Mouse (Mus musculus) intestine, embryonic 15.5 days (tissue): ENCODE results near the gene Mrpl14. TPM values are rescaled to one million over a fixed set of nuclear protein-coding genes. Genes with fewer than 3 reads are reported as not detected.

Experiments
- ATAC-seq: fragments of 200-750 bp; cut with Nextera tagmentation; 2 replicates; pipeline ENCODE4 v1.8.0; 2017; ENCODE audit warnings: moderate TSS enrichment, moderate library complexity
- H3K27ac ChIP-seq: fragments of 300-500 bp; sonication (generic); 2 replicates; pipeline ENCODE4 v1.5.1; 2015; ENCODE audit warnings: mild to moderate bottlenecking, inconsistent platforms
- H3K27me3 ChIP-seq: fragments of 300-500 bp; sonication (generic); replicated peaks from 2 replicates; pipeline ENCODE4 v1.6.1; 2015; ENCODE audit warnings: inconsistent platforms
- H3K36me3 ChIP-seq: fragments of 300-500 bp; sonication (generic); 2 replicates; pipeline ENCODE4 v1.6.1; 2015; ENCODE audit warnings: inconsistent platforms
- H3K4me1 ChIP-seq: fragments of 300-500 bp; sonication (generic); replicated peaks from 2 replicates; pipeline ENCODE4 v1.6.1; 2015; ENCODE audit warnings: inconsistent platforms
- H3K4me2 ChIP-seq: fragments of 300-500 bp; sonication (generic); replicated peaks from 2 replicates; pipeline ENCODE4 v1.6.1; 2015; ENCODE audit warnings: mild to moderate bottlenecking, inconsistent platforms
- H3K4me3 ChIP-seq: fragments of 300-500 bp; sonication (generic); replicated peaks from 2 replicates; pipeline ENCODE4 v1.5.1; 2015; ENCODE audit warnings: inconsistent platforms
- H3K9ac ChIP-seq: fragments of 300-500 bp; sonication (generic); 2 replicates; pipeline ENCODE4 v1.6.1; 2015; ENCODE audit warnings: inconsistent platforms
- H3K9me3 ChIP-seq: fragments of 300-500 bp; sonication (generic); 2 replicates; pipeline ENCODE4 v1.6.1; 2016; ENCODE audit warnings: inconsistent platforms
- WGBS: fragments of 180-500 bp; shearing (Covaris S2); methylation state at CpG from one replicate; pipeline ENCODE4 v1.1.7; 2015; 5-methylcytosine and 5-hydroxymethylcytosine counted together
- polyA plus RNA-seq: library from polyadenylated mRNA; unstranded; fragments of >200 nt; fragmentation: Nextera tagmentation; extraction: Ambion mirVana; gene quantifications from 2 replicates; pipeline ENCODE4 v1.2.1, GENCODE M21; 2015

Gene Mrpl14
- polyA plus RNA-seq, result 147 TPM in 2 replicates

DNA sequence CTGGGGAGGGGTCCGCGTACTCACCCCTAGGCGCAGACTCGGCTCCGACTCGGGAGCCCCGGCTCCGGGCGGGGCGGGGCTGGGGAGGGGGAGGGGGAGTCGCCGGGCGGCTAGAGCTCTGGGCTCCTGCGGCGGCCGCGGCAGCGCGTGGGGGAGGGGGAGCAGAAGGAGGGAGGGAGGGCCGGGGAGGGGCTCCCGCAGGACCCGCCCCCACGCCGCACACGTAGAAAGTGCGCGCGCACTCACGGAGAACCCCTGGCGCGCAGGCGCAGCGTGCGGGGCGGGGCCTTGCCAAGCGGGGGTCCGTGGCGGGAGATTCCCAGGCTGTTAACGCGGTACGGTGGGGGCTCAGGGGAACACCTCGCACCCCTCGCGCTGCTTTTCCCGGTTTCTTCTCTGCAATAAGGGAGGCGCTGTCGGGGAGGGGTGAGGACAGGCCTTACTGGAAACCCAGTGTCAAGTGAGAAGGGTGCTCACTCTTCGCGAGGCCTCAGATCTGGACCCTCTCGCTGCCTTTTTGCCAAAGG, at the start of gene Mrpl14:
Gene Mrpl14, plus strand, starts transcription at position 230 of the 527 bp plus-strand sequence.
- WGBS, result under 1% methylated on average over 45 of the region's 50 CpGs

DNA sequence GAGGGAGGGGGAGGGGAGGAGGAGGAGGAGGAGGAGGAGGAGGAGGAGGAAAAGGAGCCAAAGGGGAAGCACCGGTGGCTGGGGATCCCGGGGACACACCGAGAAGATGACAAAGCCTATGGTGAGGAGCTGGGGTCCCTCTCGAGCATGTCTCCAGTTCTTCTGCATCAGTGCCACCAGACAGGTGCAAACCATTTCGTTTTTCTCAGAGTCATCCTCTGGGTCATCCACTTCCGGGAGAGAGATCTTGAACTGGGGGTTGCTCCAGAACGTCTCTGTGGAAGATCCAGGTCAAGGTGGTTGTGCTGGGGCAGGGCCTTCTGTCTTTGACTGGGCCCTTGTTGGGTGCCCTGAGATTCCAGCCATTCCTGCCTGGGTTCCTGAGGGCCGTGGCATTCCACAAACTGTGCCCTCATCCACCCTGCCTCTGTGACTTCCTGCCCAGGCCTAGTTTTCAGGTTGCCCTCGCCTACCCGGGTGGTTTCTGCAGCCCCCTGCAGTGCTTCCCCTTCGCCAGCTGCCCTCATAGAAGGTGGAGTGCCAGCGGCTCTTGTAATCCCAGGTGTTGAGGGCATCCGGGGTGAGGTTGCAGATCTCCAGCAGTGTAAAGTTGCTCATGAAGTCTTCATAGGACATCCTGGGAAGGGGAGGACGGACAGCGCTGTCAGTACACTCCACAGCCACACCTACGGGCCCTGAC, 47.4 kb upstream of the Mrpl14 start:
- Histone ChIP-seq H3K4me3 (no peak overlapping the region), H3K9ac (no peak overlapping the region), H3K9me3 (no peaks in the 10 kb centered on the region), H3K27me3 (no peaks in the 10 kb centered on the region), H3K36me3 (no peaks in the 10 kb centered on the region), H3K4me1 (no peaks in the 10 kb centered on the region), H3K4me2 (no peak overlapping the region), H3K27ac (no peak overlapping the region)
- WGBS, result 74% methylated on average over 16 of the region's 16 CpGs
- ATAC-seq, result no peak

More for the DNA sequence above, at the start of gene Mrpl14:
- H3K4me2 ChIP-seq, result peak within 1 kb of the TSS; percentile 91
- H3K36me3 ChIP-seq, result no peaks in the 10 kb centered on the region
- peak; percentile 92 for ATAC-seq
- H3K27ac ChIP-seq, result peak within 1 kb of the TSS; percentile 79
- peaks cover 18% of the 10 kb centered on the region for H3K4me1 ChIP-seq
- H3K27me3 ChIP-seq, result no peaks in the 10 kb centered on the region
- peak within 1 kb of the TSS; percentile 87 for H3K9ac ChIP-seq
- H3K9me3 ChIP-seq, result no peaks in the 10 kb centered on the region
- peak within 1 kb of the TSS; percentile 92 for H3K4me3 ChIP-seq

DNA sequence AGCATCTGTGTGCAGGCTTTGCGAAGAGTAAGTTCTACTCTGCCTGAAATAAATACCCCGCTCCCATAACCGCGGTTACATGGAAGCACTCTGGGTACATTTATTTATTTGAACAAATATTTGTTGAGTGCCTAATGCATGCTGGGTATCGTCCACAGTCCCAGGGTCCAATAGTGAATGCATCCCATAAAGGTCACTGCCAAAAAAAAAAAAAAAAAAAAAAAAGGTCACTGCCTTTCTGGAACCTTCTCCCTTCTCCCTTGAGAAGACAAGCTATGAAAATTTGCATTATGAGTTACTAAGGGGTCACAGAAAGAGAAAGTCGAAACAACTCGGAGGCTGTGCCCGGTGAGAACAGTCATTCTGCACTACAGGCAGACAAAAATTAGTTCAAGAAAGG, 44.1 kb upstream of the Mrpl14 start:
- Histone ChIP-seq H3K9ac (no peak overlapping the region), H3K27me3 (no peaks in the 10 kb centered on the region), H3K4me3 (no peak overlapping the region), H3K4me1 (no peaks in the 10 kb centered on the region), H3K4me2 (no peak overlapping the region), H3K27ac (no peak overlapping the region), H3K9me3 (no peaks in the 10 kb centered on the region), H3K36me3 (no peaks in the 10 kb centered on the region)
- ATAC-seq, result no peak
- 88% methylated on average over 8 of the region's 8 CpGs for WGBS

DNA sequence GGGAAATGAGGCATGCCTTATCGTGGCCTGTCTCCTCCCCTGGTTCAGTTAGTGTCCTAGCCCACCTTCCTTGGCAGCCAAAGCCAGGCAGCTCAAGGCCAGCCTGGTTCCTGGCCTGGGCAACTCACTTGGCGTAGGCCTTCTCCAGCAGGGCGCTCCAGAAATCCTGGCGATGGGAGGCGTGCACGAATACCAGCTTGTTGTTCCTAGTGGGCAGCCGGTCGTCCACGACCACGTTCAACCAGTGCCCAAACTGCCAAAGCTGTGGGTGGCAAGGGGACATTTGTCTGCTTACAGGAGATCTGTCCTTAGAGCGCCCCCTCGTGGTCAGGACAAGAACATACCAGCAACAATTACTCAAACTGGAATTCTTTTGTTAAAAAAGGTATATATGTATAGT, 43.4 kb upstream of the Mrpl14 start:
- Histone ChIP-seq H3K4me2 (no peak overlapping the region), H3K4me1 (no peaks in the 10 kb centered on the region), H3K36me3 (no peaks in the 10 kb centered on the region), H3K9me3 (no peaks in the 10 kb centered on the region), H3K27me3 (no peaks in the 10 kb centered on the region), H3K27ac (no peak overlapping the region), H3K4me3 (no peak overlapping the region), H3K9ac (no peak overlapping the region)
- ATAC-seq, result no peak
- 26% methylated on average over 12 of the region's 12 CpGs for WGBS

DNA sequence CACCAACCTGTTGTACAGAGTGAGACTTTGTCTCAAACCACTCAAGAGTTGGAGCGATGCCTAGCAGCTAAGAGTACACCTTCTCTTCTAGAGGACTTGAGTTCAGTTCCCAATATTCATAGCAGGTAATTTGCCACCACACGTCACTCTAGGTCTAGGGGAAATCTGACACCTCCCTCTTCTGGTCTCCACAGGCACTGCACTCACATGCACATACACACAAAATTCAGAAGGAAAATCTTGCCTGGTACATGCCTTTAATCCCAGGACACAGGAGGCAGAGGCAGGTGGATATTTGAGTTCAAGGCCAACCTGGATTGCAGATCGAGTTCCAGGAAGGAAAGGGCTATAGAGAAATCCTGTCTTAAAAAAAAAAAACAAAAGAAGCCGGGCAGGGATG, 41.9 kb upstream of the Mrpl14 start:
- no peak for ATAC-seq
- 92% methylated on average over 4 of the region's 4 CpGs for WGBS
- Histone ChIP-seq H3K36me3 (no peaks in the 10 kb centered on the region), H3K27ac (no peak overlapping the region), H3K9ac (no peak overlapping the region), H3K4me2 (no peak overlapping the region), H3K4me1 (no peaks in the 10 kb centered on the region), H3K4me3 (no peak overlapping the region), H3K9me3 (no peaks in the 10 kb centered on the region), H3K27me3 (no peaks in the 10 kb centered on the region)

DNA sequence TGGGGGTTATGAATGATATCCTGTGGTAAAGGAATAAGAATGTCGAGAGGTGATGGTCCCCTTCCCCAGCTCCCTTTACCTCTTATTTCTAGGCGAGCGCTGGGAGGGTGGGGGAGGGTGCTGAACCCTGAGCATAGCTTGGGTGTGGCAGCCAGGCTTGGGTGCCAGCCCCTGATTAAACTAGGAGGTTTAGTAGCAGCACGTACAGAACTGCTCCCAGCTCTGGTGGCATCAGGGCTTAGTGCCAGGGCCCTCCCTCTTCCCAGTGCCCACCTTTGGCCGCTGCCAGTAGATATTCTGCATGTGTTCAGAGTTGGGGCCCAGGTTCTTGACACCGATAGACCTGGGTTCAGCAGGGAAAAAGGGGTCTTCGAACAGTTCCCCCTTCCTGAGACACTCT, 32.9 kb upstream of the Mrpl14 start:
- Histone ChIP-seq H3K27ac (no peak overlapping the region), H3K27me3 (no peaks in the 10 kb centered on the region), H3K4me1 (no peaks in the 10 kb centered on the region), H3K4me2 (no peak overlapping the region), H3K36me3 (no peaks in the 10 kb centered on the region), H3K4me3 (no peak overlapping the region), H3K9ac (no peak overlapping the region), H3K9me3 (no peaks in the 10 kb centered on the region)
- 67% methylated on average over 7 of the region's 7 CpGs for WGBS
- no peak for ATAC-seq

DNA sequence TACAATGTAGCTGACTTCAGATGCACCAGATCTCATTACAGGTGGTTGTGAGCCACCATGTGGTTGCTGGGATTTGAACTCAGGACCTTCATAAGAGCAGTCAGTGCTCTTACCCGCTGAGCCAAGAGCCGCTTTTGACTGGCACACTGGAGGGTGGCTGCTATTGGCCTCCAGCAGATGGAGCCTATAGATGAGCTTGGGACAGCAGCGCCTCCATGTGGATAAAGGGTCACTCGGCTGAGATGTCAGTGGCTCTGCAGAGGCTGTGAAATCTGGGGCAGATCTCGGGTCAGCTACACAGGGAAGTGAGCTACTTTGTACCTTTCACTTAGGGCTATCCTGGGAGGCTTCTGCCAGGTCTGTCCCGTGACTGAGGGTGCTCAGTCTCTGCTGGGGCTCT, 30.3 kb upstream of the Mrpl14 start:
- WGBS, result 24% methylated on average over 6 of the region's 6 CpGs
- Histone ChIP-seq H3K4me2 (no peak overlapping the region), H3K36me3 (no peaks in the 10 kb centered on the region), H3K27me3 (no peaks in the 10 kb centered on the region), H3K9me3 (no peaks in the 10 kb centered on the region), H3K4me3 (no peak overlapping the region), H3K27ac (no peak overlapping the region), H3K4me1 (no peaks in the 10 kb centered on the region), H3K9ac (no peak overlapping the region)
- no peak; the same call in 1 of the 2 replicates for ATAC-seq

DNA sequence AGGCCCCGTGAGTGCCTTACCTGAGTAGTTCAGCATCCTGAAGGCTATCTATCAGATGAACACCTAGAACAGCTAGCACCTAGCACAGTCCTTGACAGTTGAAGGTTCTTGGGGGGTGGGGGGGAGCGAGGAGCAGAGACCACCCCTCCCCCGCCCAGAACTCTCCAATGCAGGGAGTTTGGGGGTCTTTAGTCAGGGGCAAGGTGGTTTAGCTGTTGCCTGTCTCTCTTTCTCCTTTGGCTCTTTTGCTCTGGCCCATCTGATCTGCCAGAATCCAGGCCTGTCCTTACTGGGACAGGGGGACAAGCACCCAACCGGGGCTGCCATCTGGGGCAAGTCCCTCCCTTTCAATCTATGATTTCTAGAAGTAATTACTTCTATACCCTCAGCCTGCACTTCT, 26.9 kb upstream of the Mrpl14 start, which contains the start of gene Capn11:
Gene Capn11, minus strand, starts transcription at position 101 of the 400 bp plus-strand sequence.
- no peak within 1 kb of the TSS for H3K9ac ChIP-seq
- WGBS, result 82% methylated on average over 4 of the region's 4 CpGs
- no peaks in the 10 kb centered on the region for H3K9me3 ChIP-seq
- no peak for ATAC-seq
- no peak within 1 kb of the TSS for H3K4me3 ChIP-seq
- no peaks in the 10 kb centered on the region for H3K27me3 ChIP-seq
- H3K4me2 ChIP-seq, result no peak within 1 kb of the TSS
- no peak within 1 kb of the TSS for H3K27ac ChIP-seq
- peaks cover 3% of the 10 kb centered on the region; the same call in 1 of the 2 replicates for H3K4me1 ChIP-seq
- H3K36me3 ChIP-seq, result 0 out of 2 replicates have a peak, but pooled peaks cover 5% of the 10 kb centered on the region

DNA sequence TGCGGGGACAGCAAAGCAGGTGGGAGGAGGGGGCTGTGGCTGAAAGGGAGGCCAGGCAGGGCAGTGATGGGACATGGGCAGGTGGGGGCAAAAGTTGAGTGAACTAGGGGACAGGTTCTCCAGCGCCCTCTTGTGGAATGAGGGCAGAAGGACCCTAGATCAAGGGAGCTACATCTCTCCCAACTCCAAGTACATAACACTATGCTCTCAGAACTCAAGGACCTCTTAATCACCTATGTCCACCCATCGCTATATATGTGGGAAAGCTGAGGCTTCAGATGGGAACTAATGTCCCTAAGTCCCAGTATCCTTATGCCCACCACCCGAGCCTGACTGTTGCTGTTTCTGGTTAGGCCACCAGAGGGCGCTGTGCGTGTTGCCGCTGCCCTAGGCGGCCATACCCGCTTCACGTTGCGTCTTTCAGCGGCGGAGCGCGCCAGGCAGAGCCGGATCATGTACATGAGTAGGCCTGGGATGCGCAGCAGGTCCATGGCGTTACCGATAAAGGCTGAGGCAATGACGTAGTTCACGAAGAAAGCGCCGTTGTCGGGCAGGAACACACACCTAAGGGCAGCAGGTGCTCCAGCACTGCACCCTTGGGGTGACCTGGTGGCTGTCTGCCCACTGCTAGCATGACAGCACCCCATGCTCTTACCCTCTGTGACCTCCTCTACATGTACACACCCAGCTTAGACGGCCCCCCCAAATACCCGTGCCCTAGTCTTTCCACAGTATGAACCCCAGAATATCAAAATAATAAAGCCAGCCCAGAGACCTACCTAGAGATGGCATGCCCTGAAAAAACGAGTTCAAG, 22.8 kb upstream of the Mrpl14 start:
- ATAC-seq, result peak; percentile 57
- no peak overlapping the region for H3K27ac ChIP-seq
- no peak overlapping the region for H3K4me3 ChIP-seq
- peaks cover 5% of the 10 kb centered on the region; the same call in 1 of the 2 replicates for H3K4me1 ChIP-seq
- H3K36me3 ChIP-seq, result peaks cover 10% of the 10 kb centered on the region; the same call in 1 of the 2 replicates
- no peaks in the 10 kb centered on the region for H3K27me3 ChIP-seq
- H3K9ac ChIP-seq, result no peak overlapping the region
- 29% methylated on average over 27 of the region's 27 CpGs for WGBS
- H3K9me3 ChIP-seq, result no peaks in the 10 kb centered on the region
- H3K4me2 ChIP-seq, result peak overlapping the region; percentile 34; the same call in 1 of the 2 replicates

DNA sequence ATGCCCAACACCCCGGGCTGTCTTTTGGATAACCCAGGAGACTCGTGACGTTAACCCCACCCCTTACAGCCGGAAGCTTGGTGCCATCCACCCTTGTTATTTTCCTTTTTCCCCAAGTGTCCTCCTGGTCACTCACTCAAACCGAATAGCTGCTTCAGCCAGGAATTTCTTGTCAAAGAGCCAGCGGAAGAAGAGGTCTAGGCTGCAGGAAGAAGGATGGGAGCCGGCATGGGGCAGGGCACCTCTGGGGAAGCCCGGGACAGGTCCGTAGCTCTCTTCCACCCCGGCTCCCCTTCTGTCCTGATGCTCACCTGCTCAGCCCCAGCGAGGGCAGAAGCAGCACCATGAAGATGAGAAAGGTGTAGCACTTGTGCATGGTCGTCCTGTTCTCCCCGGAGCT, 21.5 kb upstream of the Mrpl14 start:
- Histone ChIP-seq H3K4me1 (peaks cover 5% of the 10 kb centered on the region; the same call in 1 of the 2 replicates), H3K9me3 (no peaks in the 10 kb centered on the region), H3K4me2 (no peak overlapping the region), H3K27ac (no peak overlapping the region), H3K36me3 (peaks cover 10% of the 10 kb centered on the region; the same call in 1 of the 2 replicates), H3K27me3 (no peaks in the 10 kb centered on the region), H3K4me3 (no peak overlapping the region), H3K9ac (no peak overlapping the region)
- WGBS, result 89% methylated on average over 13 of the region's 13 CpGs
- no peak for ATAC-seq

DNA sequence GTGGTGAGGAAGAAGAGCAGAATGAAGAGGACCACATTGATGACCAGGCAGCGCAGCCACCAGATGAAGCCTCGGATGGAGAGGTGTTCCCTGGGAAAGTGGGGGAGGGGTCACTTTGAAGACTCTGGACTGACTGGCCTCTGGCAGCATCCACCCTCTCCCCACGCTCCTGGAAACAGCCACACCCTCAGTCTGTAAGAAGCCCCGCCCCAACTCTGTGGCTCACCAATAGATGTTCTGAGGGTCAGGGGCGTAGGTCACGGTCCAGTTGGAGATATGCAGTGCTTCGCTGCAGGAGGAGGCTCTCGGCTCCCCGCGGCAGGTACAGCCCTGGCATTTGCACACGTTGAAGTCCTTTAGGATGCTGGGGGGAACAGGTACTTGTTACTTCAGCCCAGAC, 20.0 kb upstream of the Mrpl14 start:
- no peak overlapping the region for H3K27ac ChIP-seq
- peaks cover 5% of the 10 kb centered on the region; the same call in 1 of the 2 replicates for H3K4me1 ChIP-seq
- no peaks in the 10 kb centered on the region for H3K27me3 ChIP-seq
- 69% methylated on average over 11 of the region's 11 CpGs for WGBS
- H3K9me3 ChIP-seq, result no peaks in the 10 kb centered on the region
- no peak overlapping the region for H3K4me3 ChIP-seq
- ATAC-seq, result peak; percentile 39
- H3K36me3 ChIP-seq, result peaks cover 14% of the 10 kb centered on the region
- H3K9ac ChIP-seq, result no peak overlapping the region
- no peak overlapping the region for H3K4me2 ChIP-seq

DNA sequence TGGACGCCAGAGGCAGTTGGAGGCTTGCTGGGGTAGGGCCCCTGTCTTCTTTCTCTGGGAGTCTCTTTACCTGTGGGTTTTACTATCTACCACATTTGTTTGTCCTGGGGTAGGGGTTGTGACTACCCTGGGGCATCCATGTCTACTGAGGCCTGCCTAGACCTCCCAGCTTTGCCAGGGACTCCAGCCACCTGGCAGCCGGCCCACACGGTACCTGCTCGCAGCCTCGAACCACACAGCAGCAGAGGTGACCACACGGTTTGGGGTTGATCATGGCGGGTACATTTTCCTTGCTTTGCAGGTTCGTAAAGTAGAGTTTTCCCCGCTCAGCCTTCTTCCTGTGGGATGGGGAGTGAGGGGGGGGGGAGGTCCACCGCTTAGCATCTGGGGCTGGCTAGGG, 18.6 kb upstream of the Mrpl14 start:
- H3K4me3 ChIP-seq, result no peak overlapping the region
- H3K27me3 ChIP-seq, result no peaks in the 10 kb centered on the region
- no peak overlapping the region for H3K27ac ChIP-seq
- no peak overlapping the region for H3K9ac ChIP-seq
- ATAC-seq, result no peak
- peaks cover 12% of the 10 kb centered on the region for H3K36me3 ChIP-seq
- WGBS, result 89% methylated on average over 9 of the region's 10 CpGs
- no peak overlapping the region for H3K4me2 ChIP-seq
- peaks cover 5% of the 10 kb centered on the region; the same call in 1 of the 2 replicates for H3K4me1 ChIP-seq
- no peaks in the 10 kb centered on the region for H3K9me3 ChIP-seq
